Mouse (Mus musculus) testis, adult 2 months (tissue): ENCODE results near the gene Tbc1d14. TPM values are rescaled to one million over a fixed set of nuclear protein-coding genes. Genes with fewer than 3 reads are reported as not detected.
A peak's percentile ranks its signal among the peaks of the same experiment; 100 is the strongest.

ENCODE experiments used
- H3K27ac ChIP-seq: fragments of 200-500 bp; 2 replicates; pipeline ENCODE4 v1.5.1; 2012; ENCODE audit warnings: low read depth, low read length; ENCODE audit not compliant: control insufficient read depth, insufficient read depth
- H3K27me3 ChIP-seq: fragments of 200-500 bp; 2 replicates; pipeline ENCODE4 v1.6.1; 2012; ENCODE audit warnings: mild to moderate bottlenecking, low read length, moderate library complexity; ENCODE audit not compliant: control insufficient read depth, insufficient read depth
- H3K36me3 ChIP-seq: fragments of 200-500 bp; 2 replicates; pipeline ENCODE4 v1.6.1; 2012; ENCODE audit warnings: mild to moderate bottlenecking, low read length; ENCODE audit not compliant: control insufficient read depth, insufficient read depth
- H3K4me1 ChIP-seq: fragments of 200-500 bp; 2 replicates; pipeline ENCODE4 v1.6.1; 2012; ENCODE audit warnings: low read length; ENCODE audit not compliant: control insufficient read depth, insufficient read depth
- H3K4me3 ChIP-seq: fragments of 200-500 bp; 2 replicates; pipeline ENCODE4 v1.5.1; 2012; ENCODE audit warnings: low read depth, mild to moderate bottlenecking, low read length, moderate library complexity, mixed read lengths; ENCODE audit not compliant: control insufficient read depth
- CTCF ChIP-seq: fragments of 200-500 bp; IDR thresholded peaks from 2 replicates; pipeline ENCODE4 v1.5.1; 2012; ENCODE audit warnings: low read depth, mild to moderate bottlenecking, inconsistent platforms, low read length, moderate library complexity; ENCODE audit not compliant: control insufficient read depth, insufficient read depth, insufficient replicate concordance
- POLR2A ChIP-seq: fragments of 200-500 bp; IDR thresholded peaks from 2 replicates; pipeline ENCODE4 v1.6.1; 2012; ENCODE audit warnings: low read depth, mild to moderate bottlenecking, inconsistent platforms, low read length, moderate library complexity; ENCODE audit not compliant: control insufficient read depth
- polyA plus RNA-seq: library from polyadenylated mRNA; depleted of rRNA; stranded (reverse); fragments of >200 nt; gene quantifications from 2 replicates; pipeline ENCODE4 v1.2.3, GENCODE M21; 2012

Gene Tbc1d14
- polyA plus RNA-seq, 1 experiment, result 89.7 TPM

- TF ChIP-seq CTCF, result no peak
- TF ChIP-seq POLR2A, result no peak
- Histone ChIP-seq H3K27me3 (no peaks in the 10 kb centered on the region), H3K36me3 (no peaks in the 10 kb centered on the region), H3K27ac (no peak overlapping the region), H3K4me1 (no peaks in the 10 kb centered on the region; the same call in 1 of the 2 replicates), H3K4me3 (no peak overlapping the region)
Observed at GRCm38 (mm10) chr5:36535438-36536176, 57.5 kb downstream of the Tbc1d14 start.

- H3K4me3 ChIP-seq, result no peak overlapping the region
- peaks cover 9% of the 10 kb centered on the region for H3K4me1 ChIP-seq
- H3K27me3 ChIP-seq, result no peaks in the 10 kb centered on the region
- TF ChIP-seq POLR2A, result no peak
- TF ChIP-seq CTCF, result no peak
- H3K27ac ChIP-seq, result no peak overlapping the region
- no peaks in the 10 kb centered on the region for H3K36me3 ChIP-seq
Observed at GRCm38 (mm10) chr5:36534455-36535030, 58.5 kb downstream of the Tbc1d14 start.

- H3K4me1 ChIP-seq, result peaks cover 10% of the 10 kb centered on the region
- TF ChIP-seq POLR2A (peak; percentile 32; the same call in 1 of the 2 replicates), CTCF (0 out of 2 replicates have a peak, but pooled peaks have one; percentile 9)
- H3K27me3 ChIP-seq, result no peaks in the 10 kb centered on the region
- no peaks in the 10 kb centered on the region for H3K36me3 ChIP-seq
- peak overlapping the region; percentile 95 for H3K4me3 ChIP-seq
- H3K27ac ChIP-seq, result peak overlapping the region; percentile 70; the same call in 1 of the 2 replicates
Observed at GRCm38 (mm10) chr5:36530129-36530751, 62.8 kb downstream of the Tbc1d14 start.

DNA sequence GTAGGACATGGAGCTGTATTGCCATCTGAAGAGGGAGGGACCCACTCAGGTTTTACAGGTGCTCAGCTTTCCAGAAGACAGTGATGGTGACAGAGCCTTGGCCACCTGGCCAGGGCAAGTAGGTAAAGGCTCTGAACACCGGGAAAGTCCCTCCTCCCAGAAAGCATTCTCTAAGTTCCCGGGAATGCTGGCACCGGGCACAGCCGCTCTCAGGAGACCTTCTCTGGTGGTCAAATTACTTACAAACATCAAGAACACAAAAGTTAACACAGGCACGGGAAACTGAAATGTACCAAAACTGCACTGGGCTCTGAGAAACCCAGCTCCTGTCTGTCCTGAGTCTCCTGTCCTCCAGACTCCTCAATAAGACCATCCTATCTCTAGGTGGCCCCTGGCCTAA is 63.4 kb downstream of the Tbc1d14 start:
- Histone ChIP-seq H3K4me1 (peaks cover 10% of the 10 kb centered on the region), H3K36me3 (no peaks in the 10 kb centered on the region), H3K27me3 (no peaks in the 10 kb centered on the region), H3K27ac (no peak overlapping the region), H3K4me3 (no peak overlapping the region)
- TF ChIP-seq POLR2A (no peak), CTCF (no peak)

DNA sequence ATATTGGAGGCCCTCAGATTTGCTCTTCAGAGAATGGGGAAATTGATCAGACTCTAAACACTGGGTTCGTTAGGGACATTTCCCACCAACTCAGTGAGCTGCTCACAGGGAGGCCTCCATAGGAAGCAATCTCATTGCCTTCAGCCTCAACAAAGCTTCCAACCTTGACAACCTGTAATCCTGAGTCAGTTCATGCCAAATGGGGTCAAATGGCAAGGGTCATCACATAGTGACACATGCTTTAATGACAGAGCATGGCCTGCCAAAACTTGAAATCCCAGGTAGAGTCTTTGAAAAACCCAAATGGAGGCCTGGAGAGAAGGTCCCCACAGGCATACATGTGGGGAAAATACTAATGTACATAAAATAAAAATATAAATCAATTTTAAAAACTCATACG is 66.2 kb downstream of the Tbc1d14 start:
- Histone ChIP-seq H3K36me3 (no peaks in the 10 kb centered on the region), H3K27ac (no peak overlapping the region), H3K27me3 (no peaks in the 10 kb centered on the region), H3K4me1 (peaks cover 10% of the 10 kb centered on the region), H3K4me3 (no peak overlapping the region)
- no peak for TF ChIP-seq POLR2A
- no peak for TF ChIP-seq CTCF

DNA sequence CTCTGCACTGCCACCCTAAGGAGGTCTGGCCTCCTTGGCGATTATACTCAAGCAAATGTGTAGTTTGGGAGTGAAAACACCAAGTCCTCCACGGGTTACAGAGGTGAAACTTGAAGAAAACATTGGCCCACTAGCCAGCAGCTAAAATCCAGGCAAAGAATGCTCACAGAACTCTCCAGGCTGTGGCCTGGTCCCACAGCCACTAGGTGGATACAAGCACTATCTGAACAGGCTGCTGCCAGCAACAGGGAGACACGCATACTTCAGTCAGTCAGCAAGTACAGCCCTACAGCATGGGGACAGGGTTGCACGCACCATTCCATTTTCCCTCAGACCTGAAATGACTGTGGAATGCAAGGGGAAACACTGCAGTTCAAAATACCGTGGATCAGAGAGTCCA is 66.8 kb downstream of the Tbc1d14 start:
- no peak overlapping the region for H3K4me3 ChIP-seq
- no peaks in the 10 kb centered on the region for H3K27me3 ChIP-seq
- H3K4me1 ChIP-seq, result peaks cover 10% of the 10 kb centered on the region
- H3K36me3 ChIP-seq, result no peaks in the 10 kb centered on the region
- no peak overlapping the region for H3K27ac ChIP-seq
- peak; percentile 51; the same call in 1 of the 2 replicates for TF ChIP-seq CTCF
- TF ChIP-seq POLR2A, result no peak

DNA sequence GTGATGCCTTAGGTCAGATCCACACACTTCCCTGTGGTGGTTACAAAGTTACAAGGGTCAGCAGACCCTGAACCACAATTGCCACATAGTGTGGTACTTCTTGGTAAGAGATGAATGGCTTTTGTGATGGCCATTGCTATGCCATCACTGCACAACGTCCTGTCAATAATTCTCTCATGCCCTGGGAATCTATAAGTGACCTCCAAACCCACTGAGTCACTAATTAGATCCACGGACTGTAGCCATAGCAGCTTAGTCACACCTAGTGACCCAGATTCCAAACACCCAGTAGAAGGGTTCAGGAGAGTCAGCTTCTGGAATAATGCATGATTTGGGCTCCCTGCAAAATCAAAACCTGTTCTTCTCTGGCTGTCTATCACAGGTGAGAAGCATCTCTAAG is 67.9 kb downstream of the Tbc1d14 start:
- H3K27ac ChIP-seq, result no peak overlapping the region
- TF ChIP-seq CTCF (no peak), POLR2A (no peak)
- no peaks in the 10 kb centered on the region for H3K27me3 ChIP-seq
- H3K4me1 ChIP-seq, result peaks cover 6% of the 10 kb centered on the region
- no peak overlapping the region for H3K4me3 ChIP-seq
- H3K36me3 ChIP-seq, result no peaks in the 10 kb centered on the region
